Mouse (Mus musculus) cortical plate, adult 2 months (tissue): ENCODE results near the gene Pcbp1. TPM values are rescaled to one million over a fixed set of nuclear protein-coding genes. Genes with fewer than 3 reads are reported as not detected.

ENCODE experiments used
- H3K27ac ChIP-seq: fragments of 200-500 bp; 2 replicates; pipeline ENCODE4 v1.5.1; 2012; ENCODE audit warnings: low read length, control low read depth, inconsistent platforms; ENCODE audit not compliant: insufficient read depth
- H3K4me1 ChIP-seq: fragments of 200-500 bp; 2 replicates; pipeline ENCODE4 v1.6.1; 2011; ENCODE audit warnings: low read length; ENCODE audit not compliant: control insufficient read depth, insufficient read depth
- H3K4me3 ChIP-seq: fragments of 200-500 bp; 2 replicates; pipeline ENCODE4 v1.5.1; 2011; ENCODE audit warnings: mild to moderate bottlenecking, low read length, control low read depth; ENCODE audit not compliant: insufficient read depth
- CTCF ChIP-seq: fragments of 200-500 bp; IDR thresholded peaks from 2 replicates; pipeline ENCODE4 v1.5.1; 2011; ENCODE audit warnings: mild to moderate bottlenecking, control low read depth, low read length; ENCODE audit not compliant: insufficient read depth; ENCODE audit errors: extremely low read depth
- POLR2A ChIP-seq: fragments of 200-500 bp; IDR thresholded peaks from 2 replicates; pipeline ENCODE4 v1.6.1; 2011; ENCODE audit warnings: mild to moderate bottlenecking, low read length, control low read depth; ENCODE audit not compliant: insufficient read depth; ENCODE audit errors: extremely low read depth
- polyA plus RNA-seq: library from polyadenylated mRNA; depleted of rRNA; stranded (reverse); fragments of >200 nt; gene quantifications from 2 replicates; pipeline ENCODE4 v1.2.3, GENCODE M21; 2012

Gene Pcbp1
- polyA plus RNA-seq, 1 experiment, result 165 TPM

DNA sequence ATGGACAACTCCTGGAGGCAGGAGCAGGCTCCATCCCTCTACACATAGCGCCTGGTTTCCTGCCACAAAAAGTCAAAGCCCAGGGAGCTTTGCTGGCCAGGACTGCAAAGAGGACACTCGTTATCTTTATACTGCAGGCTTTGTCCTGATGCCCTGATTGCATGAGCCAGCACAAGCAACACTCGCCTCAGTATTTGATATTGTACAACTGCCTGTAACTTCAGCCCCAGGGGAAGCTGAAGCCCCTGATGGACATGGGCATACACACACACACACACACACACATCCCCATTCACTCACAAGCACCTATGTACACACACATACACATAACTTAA lies 16.3 kb downstream of the Pcbp1 start:
- no peaks in the 10 kb centered on the region for H3K4me1 ChIP-seq
- no peak overlapping the region for H3K27ac ChIP-seq
- TF ChIP-seq CTCF, result no peak
- TF ChIP-seq POLR2A, result no peak
- no peak overlapping the region for H3K4me3 ChIP-seq

DNA sequence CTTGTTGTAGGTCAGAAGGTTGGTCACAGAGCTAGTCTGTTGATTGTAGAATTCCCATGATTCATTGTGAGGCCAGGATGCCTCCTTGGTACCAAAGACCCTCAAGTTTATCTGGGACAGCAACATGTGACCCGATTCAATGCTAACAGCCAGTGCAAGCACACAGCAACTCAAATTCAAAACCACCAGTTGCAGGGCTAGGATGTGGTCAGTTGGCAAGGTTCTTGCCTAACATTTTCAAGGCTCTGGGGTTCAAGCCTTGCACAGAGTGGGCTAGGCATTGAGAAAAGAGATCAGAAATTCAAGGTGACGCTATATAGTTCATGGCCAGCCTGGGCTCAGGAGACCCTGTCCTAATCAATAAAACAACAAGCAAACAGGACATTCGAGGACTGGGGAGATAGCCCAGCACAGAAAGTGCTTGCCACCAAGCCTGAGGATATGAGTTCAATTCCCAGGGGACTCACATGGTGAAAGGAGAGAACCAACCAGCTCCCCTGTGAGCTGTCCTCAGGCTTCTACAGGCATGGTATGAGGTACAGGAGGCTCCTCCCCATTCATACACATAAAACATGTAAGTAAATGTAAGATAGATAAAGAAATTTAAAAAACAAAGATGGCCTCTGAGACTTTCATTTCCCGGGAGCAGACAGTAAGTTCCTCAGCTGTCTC lies 16.8 kb downstream of the Pcbp1 start:
- TF ChIP-seq CTCF (no peak), POLR2A (no peak)
- Histone ChIP-seq H3K4me1 (no peaks in the 10 kb centered on the region), H3K27ac (no peak overlapping the region), H3K4me3 (no peak overlapping the region)

DNA sequence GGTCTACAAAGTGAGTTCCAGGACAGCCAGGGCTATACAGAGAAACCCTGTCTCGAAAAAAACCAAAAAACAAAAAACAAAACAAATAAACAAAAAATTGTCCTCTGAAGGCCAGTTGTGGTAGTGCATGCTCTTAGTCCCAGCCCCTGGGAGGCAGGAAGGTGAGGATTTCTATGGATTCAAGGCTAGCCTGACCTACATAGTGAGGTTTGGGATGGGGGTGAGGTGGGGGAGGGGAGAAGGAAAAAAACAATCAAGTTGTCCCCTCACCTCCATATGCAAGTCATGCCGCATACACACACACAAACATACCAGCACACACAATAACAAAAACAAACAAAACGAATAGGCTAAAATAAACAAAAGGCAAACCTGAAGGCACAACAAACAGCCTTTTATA lies 17.4 kb downstream of the Pcbp1 start:
- H3K4me1 ChIP-seq, result no peaks in the 10 kb centered on the region
- no peak overlapping the region for H3K4me3 ChIP-seq
- no peak overlapping the region for H3K27ac ChIP-seq
- TF ChIP-seq POLR2A, result no peak

DNA sequence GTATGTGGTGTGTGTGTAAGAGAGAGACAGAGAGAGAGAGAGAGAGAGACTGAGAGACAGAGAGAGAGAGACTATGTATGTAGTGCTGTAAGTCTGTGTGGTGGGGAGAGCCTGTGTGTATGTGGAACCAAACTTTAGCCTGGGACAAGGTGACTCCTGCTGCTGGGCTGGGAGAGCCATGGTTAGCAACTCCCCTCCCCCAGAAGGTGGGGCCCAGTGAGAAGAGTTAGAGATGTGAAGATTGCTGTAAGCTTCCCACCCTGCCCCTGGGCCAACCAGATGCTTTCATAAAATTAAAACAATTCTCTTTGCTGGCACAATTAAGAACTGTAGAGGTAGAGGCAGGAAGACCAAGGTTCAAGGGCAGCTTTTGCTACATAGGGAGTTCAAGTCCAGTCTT lies 19.0 kb downstream of the Pcbp1 start:
- Histone ChIP-seq H3K4me1 (no peaks in the 10 kb centered on the region), H3K4me3 (no peak overlapping the region), H3K27ac (no peak overlapping the region)
- TF ChIP-seq CTCF, result no peak
- TF ChIP-seq POLR2A, result no peak

DNA sequence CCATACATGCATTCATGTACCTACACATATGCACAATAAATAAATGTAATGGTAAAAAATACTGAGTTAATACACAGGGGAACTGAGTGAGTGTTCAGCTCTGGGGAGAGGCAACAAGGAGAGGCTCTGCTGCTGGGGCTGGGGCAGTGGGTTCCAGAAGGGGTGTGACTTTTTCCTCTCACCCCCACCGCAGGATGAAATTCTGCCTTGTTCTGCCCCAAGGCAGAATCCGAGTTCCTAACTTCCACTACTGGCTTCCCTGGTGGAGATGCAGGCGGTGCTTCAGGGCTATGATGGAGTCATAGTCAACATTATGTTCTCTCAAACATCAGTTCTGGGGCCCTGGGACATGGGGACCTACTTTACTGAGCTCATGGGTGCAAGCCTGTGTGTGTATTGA lies 19.8 kb downstream of the Pcbp1 start:
- TF ChIP-seq CTCF, result no peak
- TF ChIP-seq POLR2A, result no peak
- no peak overlapping the region for H3K4me3 ChIP-seq
- H3K4me1 ChIP-seq, result no peaks in the 10 kb centered on the region
- H3K27ac ChIP-seq, result no peak overlapping the region

DNA sequence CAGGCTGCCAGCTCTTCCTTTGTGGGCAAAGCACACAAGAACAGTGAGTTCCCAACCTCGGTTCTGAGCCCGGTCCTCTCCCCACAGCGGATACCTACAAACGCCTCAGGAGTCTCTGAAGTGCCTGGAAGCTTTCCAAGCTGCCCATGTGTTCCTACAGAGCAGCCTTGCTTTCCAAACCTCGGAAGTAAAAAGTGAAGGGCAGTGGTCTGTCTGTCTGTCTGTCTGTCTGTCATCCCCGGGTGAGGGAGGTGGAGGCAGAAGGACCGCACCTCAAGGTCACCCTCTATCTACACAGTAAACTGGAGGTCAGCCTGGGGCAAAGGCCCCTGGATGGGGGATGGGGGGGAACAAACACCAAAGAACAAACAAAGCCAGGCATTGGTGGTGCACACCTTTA lies 20.4 kb downstream of the Pcbp1 start:
- TF ChIP-seq CTCF (no peak), POLR2A (no peak)
- H3K4me1 ChIP-seq, result no peaks in the 10 kb centered on the region
- H3K4me3 ChIP-seq, result no peak overlapping the region
- no peak overlapping the region for H3K27ac ChIP-seq

DNA sequence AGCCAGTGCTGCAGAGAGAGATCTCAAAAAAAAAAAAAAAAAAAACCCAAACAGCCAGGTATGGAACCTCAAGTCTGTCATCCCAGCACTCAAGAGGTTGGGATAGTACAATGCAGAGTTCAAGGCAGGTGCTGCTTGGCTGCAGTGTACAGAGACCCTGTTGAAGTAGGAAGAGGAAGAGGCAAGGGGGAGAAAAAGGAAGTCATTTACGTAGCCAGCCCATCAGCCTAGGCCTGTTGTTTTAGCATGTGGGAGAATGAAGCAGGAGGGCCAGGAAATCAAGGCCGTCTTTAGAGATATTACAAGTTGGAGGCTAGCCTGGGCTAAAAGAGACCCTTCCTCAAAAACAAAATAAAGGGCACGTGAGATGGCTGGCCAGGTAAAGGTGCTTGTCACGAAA lies 22.6 kb downstream of the Pcbp1 start:
- Histone ChIP-seq H3K27ac (no peak overlapping the region), H3K4me1 (no peaks in the 10 kb centered on the region), H3K4me3 (no peak overlapping the region)
- TF ChIP-seq POLR2A (no peak), CTCF (no peak)

DNA sequence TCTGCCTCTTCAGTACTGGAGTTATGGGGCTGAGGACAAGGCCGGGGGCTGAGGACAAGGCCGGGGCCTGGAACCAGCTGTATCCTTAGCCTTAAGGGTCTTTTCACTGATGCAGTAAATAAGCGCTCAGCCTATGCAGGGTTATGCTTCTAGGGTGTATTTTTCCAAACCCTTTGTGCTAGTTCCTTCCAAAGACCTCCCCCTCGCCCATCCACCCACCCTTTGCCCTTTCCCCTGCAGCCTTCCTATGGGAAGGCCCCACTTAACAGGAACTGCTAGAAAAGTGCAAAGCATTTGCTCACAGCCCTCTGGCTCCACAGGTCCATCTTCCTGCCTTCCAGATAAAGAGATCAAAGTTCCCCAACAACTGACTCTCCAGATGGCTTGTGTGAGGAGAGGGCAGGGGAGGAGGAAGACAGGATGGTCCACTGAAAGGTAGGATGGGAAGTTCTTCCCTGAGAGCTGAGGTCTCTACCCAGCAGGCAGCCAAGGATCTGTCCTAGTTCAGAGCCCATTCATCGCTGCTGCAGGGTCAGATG lies 26.5 kb downstream of the Pcbp1 start:
- no peak for TF ChIP-seq POLR2A
- no peak for TF ChIP-seq CTCF
- H3K4me1 ChIP-seq, result no peaks in the 10 kb centered on the region
- H3K4me3 ChIP-seq, result no peak overlapping the region
- no peak overlapping the region for H3K27ac ChIP-seq

DNA sequence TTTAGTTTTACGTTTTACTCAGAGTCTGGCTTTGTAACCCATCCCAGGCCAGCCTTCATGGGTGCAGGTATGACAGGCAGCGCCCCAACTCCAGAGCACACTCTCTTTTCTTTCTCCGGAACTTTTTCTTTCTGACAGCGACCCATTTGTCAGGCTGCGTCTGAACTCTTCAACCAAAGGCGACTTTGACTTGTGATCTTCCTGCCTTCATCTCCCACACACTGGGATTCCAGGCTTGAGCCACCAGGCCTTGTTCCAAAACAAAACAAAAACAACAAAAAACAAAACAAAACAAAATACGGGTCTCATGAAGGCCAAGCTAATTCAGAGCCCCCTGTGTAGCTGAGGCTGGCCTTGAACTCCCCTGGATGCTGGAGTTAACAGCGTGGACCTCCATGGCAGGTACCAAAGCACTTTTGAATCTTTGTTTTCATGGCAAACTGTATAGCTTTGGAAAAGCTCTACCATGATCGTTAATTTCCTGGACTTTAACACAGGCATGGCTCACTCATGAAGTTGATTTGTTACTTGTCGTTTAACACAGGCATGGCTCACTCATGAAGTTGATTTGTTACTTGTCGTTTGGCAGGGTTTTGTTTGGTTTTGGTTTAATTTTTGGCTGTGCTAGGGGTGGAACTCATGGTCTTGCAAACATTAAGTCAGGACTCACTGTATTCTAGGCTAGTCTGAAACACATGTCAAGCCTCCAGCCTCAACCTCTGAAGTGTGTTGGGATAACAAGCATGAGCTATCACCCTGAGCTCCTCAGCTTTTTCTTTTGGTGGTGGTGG lies 28.0 kb downstream of the Pcbp1 start:
- Histone ChIP-seq H3K4me3 (no peak overlapping the region), H3K4me1 (no peaks in the 10 kb centered on the region), H3K27ac (no peak overlapping the region)
- no peak for TF ChIP-seq POLR2A
- TF ChIP-seq CTCF, result no peak
